Mouse (Mus musculus): ENCODE results near the gene Stam. TPM values are rescaled to one million over a fixed set of nuclear protein-coding genes. Genes with fewer than 3 reads are reported as not detected.
"Not testable (repeated sequence)": the region's sequence is repeated elsewhere in the genome, so short reads cannot be mapped to it uniquely, and the experiment has no call there.

Stam gene
- polyA plus RNA-seq, 1 experiment from 2014 or later, result 63.3 TPM

DNA sequence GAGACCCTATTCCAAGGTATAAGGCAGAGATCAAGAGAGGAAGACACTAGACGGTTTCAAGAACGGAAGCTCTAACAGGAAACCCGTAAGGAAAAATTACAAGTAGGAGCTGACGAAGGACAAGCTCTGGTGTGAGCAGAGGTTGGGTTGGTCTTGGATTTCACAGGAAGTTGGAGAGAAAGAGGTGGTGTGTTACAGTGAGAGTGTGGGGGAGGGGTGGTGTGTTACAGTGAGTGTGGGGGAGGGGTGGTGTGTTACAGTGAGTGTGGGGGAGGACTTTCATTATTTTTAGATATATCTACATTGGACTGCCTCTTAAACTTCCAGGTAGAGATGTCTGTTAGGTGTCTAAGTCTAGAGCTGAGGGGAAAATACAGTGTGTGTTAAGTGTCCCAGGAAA, 116.8 kb downstream of the Stam start:
- Histone ChIP-seq H3K36me3 (ENCODE audit: control insufficient read depth, insufficient read depth, low read length) (no peaks in the 10 kb centered on the region), H3K27ac (ENCODE audit: low read depth, low read length) (no peak overlapping the region), H3K4me2 (no peak overlapping the region), H3K27me3 (ENCODE audit: control insufficient read depth, insufficient read depth, low read length) (no peaks in the 10 kb centered on the region), H3K9ac (ENCODE audit: low read depth, low read length) (no peak overlapping the region), H3K9me3 (replicated peaks; ENCODE audit: control insufficient read depth, low read length) (no peaks in the 10 kb centered on the region), H3K4me1 (ENCODE audit: control insufficient read depth, insufficient read depth, low read length) (peaks cover 3% of the 10 kb centered on the region; the same call in 1 of the 2 replicates), H3K4me3 (ENCODE audit: low read depth, low read length) (no peak overlapping the region)
- 50% methylated on average over 4 of the region's 4 CpGs for WGBS (ENCODE audit: insufficient replicate concordance)
- ATAC-seq (replicated peaks; ENCODE audit: insufficient number of reproducible peaks, low FRiP score, low TSS enrichment), result no peak

DNA sequence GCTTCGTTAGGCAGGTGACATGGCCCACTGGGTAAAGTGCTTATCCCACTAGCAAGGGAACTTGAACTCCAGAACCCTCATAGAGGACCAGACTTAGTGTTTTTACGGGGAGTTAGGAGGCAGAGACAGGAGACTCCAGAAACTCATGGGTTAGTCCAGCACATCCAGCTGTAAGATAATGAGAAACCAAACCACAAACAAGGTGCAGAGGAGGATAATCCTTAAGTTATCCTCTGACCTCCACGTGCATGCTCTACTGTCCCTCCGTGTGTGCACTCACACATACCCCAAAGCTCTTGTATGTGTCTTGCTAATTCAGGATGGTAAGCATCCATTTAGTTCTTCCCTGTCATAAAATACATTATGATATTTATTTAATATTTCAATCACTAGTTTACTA, 117.7 kb downstream of the Stam start:
- no peaks in the 10 kb centered on the region for H3K27me3 ChIP-seq (ENCODE audit: control insufficient read depth, insufficient read depth, low read length)
- 72% methylated on average over 4 of the region's 4 CpGs for WGBS (ENCODE audit: insufficient replicate concordance)
- no peak for ATAC-seq (replicated peaks; ENCODE audit: insufficient number of reproducible peaks, low FRiP score, low TSS enrichment)

DNA sequence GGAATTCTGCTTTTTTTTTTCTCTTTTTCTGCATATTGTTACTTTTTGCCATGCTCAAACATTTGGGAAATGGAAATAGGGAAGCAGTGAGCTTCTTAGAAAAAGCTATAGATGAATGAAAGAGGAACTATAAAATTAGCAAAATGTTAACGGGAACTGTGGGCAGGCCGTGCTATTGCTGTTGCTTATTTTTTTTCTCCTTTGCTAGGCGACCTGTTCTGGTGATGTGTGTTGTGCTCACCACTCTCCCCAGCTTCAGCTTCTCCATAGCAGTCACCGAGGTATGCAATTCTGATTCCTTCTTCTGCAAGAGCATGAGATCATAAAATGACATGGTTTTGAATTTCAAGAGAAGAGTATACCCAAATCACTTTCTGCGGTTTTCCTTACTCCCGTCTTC, 118.1 kb downstream of the Stam start:
- no peak overlapping the region for H3K4me3 ChIP-seq (ENCODE audit: low read depth, low read length)
- H3K4me2 ChIP-seq, result no peak overlapping the region
- H3K9ac ChIP-seq (ENCODE audit: low read depth, low read length), result no peak overlapping the region
- 79% methylated on average over 6 of the region's 6 CpGs for WGBS (ENCODE audit: insufficient replicate concordance)
- ATAC-seq (replicated peaks; ENCODE audit: insufficient number of reproducible peaks, low FRiP score, low TSS enrichment), result no peak
- no peaks in the 10 kb centered on the region for H3K36me3 ChIP-seq (ENCODE audit: control insufficient read depth, insufficient read depth, low read length)
- no peak overlapping the region for H3K27ac ChIP-seq (ENCODE audit: low read depth, low read length)
- H3K4me1 ChIP-seq (ENCODE audit: control insufficient read depth, insufficient read depth, low read length), result peaks cover 3% of the 10 kb centered on the region; the same call in 1 of the 2 replicates
- H3K27me3 ChIP-seq (ENCODE audit: control insufficient read depth, insufficient read depth, low read length), result no peaks in the 10 kb centered on the region
- no peaks in the 10 kb centered on the region for H3K9me3 ChIP-seq (replicated peaks; ENCODE audit: control insufficient read depth, low read length)

More for the DNA sequence above, 117.7 kb downstream of the Stam start:
- Histone ChIP-seq H3K4me1 (ENCODE audit: control insufficient read depth, insufficient read depth, low read length) (peaks cover 3% of the 10 kb centered on the region; the same call in 1 of the 2 replicates), H3K27ac (ENCODE audit: low read depth, low read length) (no peak overlapping the region), H3K9ac (ENCODE audit: low read depth, low read length) (no peak overlapping the region), H3K36me3 (ENCODE audit: control insufficient read depth, insufficient read depth, low read length) (no peaks in the 10 kb centered on the region), H3K4me3 (ENCODE audit: low read depth, low read length) (no peak overlapping the region), H3K9me3 (replicated peaks; ENCODE audit: control insufficient read depth, low read length) (no peaks in the 10 kb centered on the region), H3K4me2 (no peak overlapping the region)

DNA sequence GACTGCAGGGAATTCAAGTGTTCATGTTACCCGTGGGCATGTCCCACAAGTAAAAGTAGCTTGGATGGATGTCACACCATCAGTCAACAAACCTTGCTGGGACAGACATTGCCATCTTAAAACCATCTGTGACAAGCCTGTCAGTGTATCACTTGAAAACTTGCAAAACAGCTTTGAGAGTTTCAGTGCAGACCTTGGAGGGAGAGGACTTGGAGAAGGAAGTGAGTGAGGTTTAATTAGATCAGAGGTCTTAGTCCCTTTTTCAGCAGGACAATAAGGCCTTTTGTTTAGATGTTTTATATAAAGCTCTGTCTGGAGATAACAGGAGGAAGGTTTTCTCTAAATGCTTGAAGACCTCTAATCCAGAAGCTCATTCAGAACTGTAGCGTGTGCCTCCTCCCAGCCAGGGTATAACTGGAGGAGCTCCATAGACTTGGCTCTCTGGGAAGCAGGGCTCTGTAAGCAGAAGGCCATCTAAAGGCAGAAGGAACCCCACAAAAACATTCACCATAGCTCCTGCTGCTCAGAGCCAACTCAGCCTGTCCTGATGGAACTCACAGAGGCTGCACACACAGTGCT, 124.5 kb downstream of the Stam start:
- H3K27ac ChIP-seq (ENCODE audit: low read depth, low read length); H3K36me3 ChIP-seq (ENCODE audit: control insufficient read depth, insufficient read depth, low read length); ATAC-seq (replicated peaks; ENCODE audit: insufficient number of reproducible peaks, low FRiP score, low TSS enrichment); H3K27me3 ChIP-seq (ENCODE audit: control insufficient read depth, insufficient read depth, low read length); H3K4me2 ChIP-seq; H3K4me1 ChIP-seq (ENCODE audit: control insufficient read depth, insufficient read depth, low read length); H3K9ac ChIP-seq (ENCODE audit: low read depth, low read length); H3K4me3 ChIP-seq (ENCODE audit: low read depth, low read length); H3K9me3 ChIP-seq (replicated peaks; ENCODE audit: control insufficient read depth, low read length): not testable (repeated sequence)
- no CpG with 5 or more reads among the region's 2 CpGs for WGBS (ENCODE audit: insufficient replicate concordance)

Other genes starting within 250 kb of the Stam start
- gene Hacd1, start 18.0 kb upstream of the Stam start, polyA plus RNA-seq (2014; fragmentation: Nextera tagmentation; extraction: Ambion mirVana), result 260 and 270 TPM in 2 replicates
- 0.07 TPM in 1 of 2 replicates, not detected in the other for gene Tmem236, start 100.4 kb downstream of the Stam start, polyA plus RNA-seq (2014; fragmentation: Nextera tagmentation; extraction: Ambion mirVana)
- gene Mrc1, start 155.3 kb downstream of the Stam start, polyA plus RNA-seq (2014; fragmentation: Nextera tagmentation; extraction: Ambion mirVana), result 1.2 and 1.7 TPM in 2 replicates